Mouse (Mus musculus) inflammation-experienced regulatory T-cells, adult 6 months (primary cell): ENCODE measurements around the gene Apoc1. TPM values are rescaled to one million over a fixed set of nuclear protein-coding genes. Genes with fewer than 3 reads are reported as not detected.
"Not testable (repeated sequence)": the region's sequence is repeated elsewhere in the genome, so short reads cannot be mapped to it uniquely, and the experiment has no call there.

Experiments used
- ATAC-seq: one replicate; pipeline ENCODE4 v1.8.0; 2017
- polyA plus RNA-seq, 3 experiments: library from polyadenylated mRNA; unstranded; fragments of 100-300 nt; shearing (Covaris generic); gene quantifications; one replicate each; pipeline ENCODE4 v1.2.1; 2017

Apoc1 gene
- polyA plus RNA-seq, 3 experiments from 2014 or later = 1.2 TPM; not detected in 2

DNA sequence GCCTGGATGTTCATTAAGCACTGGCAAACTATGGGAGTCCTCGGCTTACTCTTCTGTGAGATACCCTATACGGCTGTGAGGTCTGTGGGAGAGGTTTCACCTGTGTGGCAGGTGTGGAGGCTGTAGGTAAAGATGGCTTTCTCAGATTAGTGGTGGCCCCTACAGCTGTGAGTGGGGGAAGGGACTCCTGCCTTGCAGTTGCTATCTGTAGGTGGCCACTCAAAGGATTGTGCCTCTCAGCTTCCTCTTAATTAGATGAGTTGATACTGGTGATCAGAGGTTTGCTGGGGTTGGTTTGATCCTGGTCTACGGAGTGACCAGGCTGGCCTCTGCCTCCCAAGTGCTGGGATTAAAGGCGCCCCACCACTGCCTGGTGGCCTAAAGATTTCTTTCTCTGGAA lies 12.0 kb upstream of the Apoc1 start:
- ATAC-seq = no peak

GRCm38 (mm10) chr7:19702859-19703555 lies 10.5 kb upstream of the Apoc1 start:
- no peak for ATAC-seq

GRCm38 (mm10) chr7:19701069-19701761 lies 8.8 kb upstream of the Apoc1 start:
- no peak for ATAC-seq

DNA sequence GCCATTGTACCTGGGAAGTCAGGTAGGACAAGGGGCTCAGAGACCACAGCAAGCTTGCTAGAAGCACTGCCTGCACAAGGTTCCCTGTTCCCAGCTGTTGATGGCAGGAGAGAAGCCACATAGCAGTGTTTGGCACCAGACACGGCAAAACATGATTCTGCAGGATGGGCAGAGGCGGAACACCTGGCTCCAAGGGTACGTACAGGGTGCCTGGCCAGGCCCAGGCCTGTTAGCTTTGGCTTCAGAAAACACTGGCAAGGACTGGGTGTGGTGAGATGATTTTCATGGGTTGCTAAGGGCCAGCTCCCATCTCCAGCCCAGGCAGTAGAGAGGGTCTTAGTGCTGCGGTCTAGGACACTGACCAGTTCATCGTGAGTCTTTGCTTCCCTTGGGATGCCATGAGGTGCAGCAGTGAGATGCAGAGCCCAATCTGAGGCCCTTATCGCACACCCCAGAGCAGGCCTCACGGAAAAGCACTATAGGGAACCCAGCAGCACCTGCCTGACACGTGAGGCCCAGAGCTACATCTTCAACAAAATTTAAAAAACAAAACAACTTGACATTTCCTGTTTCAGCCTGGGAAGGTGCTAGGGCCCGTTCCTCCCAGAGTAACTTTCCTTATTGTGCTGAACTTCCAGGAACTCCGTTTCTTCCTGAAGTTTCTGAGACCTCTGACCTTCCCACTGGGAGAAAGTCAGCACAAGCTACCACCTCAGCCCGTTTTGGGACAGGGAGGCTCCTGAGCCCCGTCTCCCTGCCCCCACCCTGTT lies 8.0 kb upstream of the Apoc1 start:
- no peak for ATAC-seq

- ATAC-seq = no peak
These were observed 7.3 kb upstream of the Apoc1 start for GRCm38 (mm10) chr7:19699827-19700148.

GRCm38 (mm10) chr7:19698907-19699826 lies 6.7 kb upstream of the Apoc1 start, which contains the start of gene Apoe:
Gene Apoe (minus strand): TSS chr7:19699188.
- no peak for ATAC-seq

- no peak for ATAC-seq
These were observed 5.8 kb upstream of the Apoc1 start for GRCm38 (mm10) chr7:19697949-19698906.

DNA sequence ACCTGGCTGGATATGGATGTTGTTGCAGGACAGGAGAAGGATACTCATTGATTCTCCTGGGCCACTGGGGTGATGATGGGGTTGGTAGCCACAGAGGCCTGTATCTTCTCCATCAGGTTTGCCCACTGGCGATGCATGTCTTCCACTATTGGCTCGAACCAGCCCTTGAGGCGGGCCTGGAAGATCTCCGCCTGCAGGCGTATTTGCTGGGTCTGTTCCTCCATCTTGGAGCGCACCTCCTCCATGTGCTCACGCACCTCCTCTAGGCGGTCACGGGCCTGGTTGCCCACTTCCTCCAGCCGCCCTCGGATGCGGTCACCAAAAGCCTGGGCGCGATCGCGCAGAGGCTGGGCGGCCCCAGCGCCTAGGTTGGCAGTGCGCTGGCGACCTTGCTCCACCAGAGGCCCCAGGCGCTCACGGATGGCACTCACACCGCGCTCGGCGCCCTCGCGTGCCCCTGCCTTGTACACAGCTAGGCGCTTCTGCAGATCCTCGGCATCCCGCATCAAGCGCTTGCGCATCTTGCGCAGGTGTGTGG lies 3.9 kb upstream of the Apoc1 start:
- no peak for ATAC-seq

DNA sequence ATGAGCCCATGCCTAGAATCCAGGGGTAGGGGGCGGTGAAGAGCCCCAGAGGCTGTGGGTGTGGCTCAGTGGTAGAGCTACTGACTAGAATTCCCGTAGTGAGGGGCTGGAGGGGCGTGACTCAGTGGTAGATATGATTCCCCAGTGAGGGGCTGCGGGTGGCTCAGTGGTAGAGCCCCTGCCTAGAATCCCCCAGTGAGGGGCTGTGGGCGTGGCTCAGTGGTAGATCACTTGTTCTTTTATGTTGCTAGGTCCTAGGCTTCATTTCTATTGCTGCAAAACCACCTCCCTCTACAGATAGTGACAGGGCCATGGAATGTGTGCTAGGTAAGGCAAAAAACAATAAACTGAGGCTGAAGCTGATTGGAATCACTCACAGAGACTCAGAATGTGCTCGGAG lies 3.4 kb upstream of the Apoc1 start:
- no peak for ATAC-seq

DNA sequence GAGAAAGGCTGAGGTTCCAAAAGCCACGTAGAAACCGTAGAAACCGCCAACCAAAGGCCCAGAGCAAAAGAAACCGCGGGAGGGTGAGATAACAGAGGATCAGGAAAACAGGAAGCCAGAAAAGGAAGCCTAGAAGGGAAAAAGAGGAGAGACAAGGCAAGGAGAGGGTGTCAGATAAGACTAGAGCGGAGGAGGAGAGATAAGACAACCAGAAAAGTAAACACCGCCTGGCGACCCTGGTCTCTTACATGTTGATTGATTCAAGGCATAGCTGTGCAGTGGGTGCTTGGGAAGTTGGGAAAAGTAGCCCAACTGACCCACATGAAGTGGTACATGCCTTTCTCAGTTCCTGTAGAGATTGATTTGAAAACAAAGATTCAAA lies 2.7 kb upstream of the Apoc1 start:
- ATAC-seq = no peak

- ATAC-seq = no peak
These were observed 2.1 kb upstream of the Apoc1 start for GRCm38 (mm10) chr7:19694336-19695212.

- no peak for ATAC-seq
These were observed 961 bp upstream of the Apoc1 start for GRCm38 (mm10) chr7:19693421-19693820.

DNA sequence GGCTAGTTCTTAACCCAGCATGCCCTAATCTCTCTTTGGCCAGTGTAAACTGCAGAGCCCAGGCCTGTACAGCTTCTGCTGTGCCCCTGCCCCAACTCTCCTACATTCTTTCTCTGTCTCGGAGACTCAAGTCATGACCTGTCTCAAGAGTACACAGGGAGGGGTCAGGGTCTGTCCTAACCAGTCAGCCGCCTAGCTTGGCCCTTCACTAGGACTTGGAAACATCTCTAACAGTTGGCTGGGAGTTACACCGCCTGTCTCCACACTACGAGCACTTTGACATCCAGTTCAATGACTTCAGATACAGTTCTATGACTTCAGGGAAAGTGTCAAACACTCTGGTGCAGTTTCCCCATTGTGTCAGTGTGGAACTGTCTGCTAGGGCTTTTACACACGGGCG lies 1.0 kb downstream of the Apoc1 start:
- no peak for ATAC-seq

GRCm38 (mm10) chr7:19690845-19691244 lies 1.6 kb downstream of the Apoc1 start:
- ATAC-seq = no peak

- ATAC-seq = no peak
These were observed 3.8 kb downstream of the Apoc1 start for GRCm38 (mm10) chr7:19688611-19689010.

- no peak for ATAC-seq
These were observed 4.4 kb downstream of the Apoc1 start for GRCm38 (mm10) chr7:19688101-19688500.

- ATAC-seq = not testable (repeated sequence)
These were observed 5.4 kb downstream of the Apoc1 start for GRCm38 (mm10) chr7:19686927-19687583.

GRCm38 (mm10) chr7:19686521-19686920 lies 5.9 kb downstream of the Apoc1 start:
- no peak for ATAC-seq

DNA sequence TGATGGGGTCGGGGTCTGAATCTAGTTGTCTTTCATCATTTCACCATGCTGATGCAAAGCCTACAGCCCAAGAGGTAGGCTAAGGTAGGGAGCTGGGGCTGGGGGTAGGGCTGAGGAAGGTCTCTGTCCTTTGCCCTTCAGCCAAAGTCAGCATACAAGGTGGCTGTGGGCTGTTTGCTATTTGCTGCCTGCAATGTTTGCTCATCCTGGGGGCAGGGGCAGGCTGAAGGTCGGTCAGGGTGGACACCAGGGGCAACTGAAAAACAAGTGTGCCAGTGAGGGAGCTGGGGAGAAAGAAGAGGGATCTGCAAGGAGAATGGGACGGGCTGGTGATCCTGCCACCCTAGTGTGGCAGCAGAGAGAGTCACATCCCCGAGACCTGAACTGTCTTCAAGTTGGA lies 7.1 kb downstream of the Apoc1 start:
- no peak for ATAC-seq
